Comparison of ENCODE assay signal across 8 mouse cellular contexts in genomic region chr8:80493523-80494345, GRCm38 (mm10). TPM values are rescaled to one million over a fixed set of nuclear protein-coding genes. Genes with fewer than 3 reads are reported as not detected.
DNase-seq lines count a peak whose midpoint lies in the region; ATAC-seq lines count a peak whose summit lies in the region.

TSS of gene Gypa (plus strand) at chr8:80493781.

- no peaks in the 10 kb centered on the region for H3K27me3 ChIP-seq in kidney, embryonic 15.5 days
- H3K27me3 ChIP-seq in hindbrain, embryonic 13.5 days: no peaks in the 10 kb centered on the region

- H3K4me1 ChIP-seq in kidney, embryonic 15.5 days: peaks cover 7% of the 10 kb centered on the region; the same call in 1 of the 2 replicates
- peaks cover 10% of the 10 kb centered on the region for H3K4me1 ChIP-seq in hindbrain, embryonic 13.5 days (replicated peaks)

- peak; percentile 82 for ATAC-seq in kidney, embryonic 15.5 days (replicated peaks; ENCODE audit: low FRiP score)
- peak; percentile 83 for ATAC-seq in common myeloid progenitor, adult 5-6 weeks (replicated peaks; ENCODE audit: low read depth, poor library complexity, severe bottlenecking)
- ATAC-seq in hindbrain, embryonic 13.5 days (ENCODE audit: low FRiP score): no peak
- peak; percentile 95 for ATAC-seq in megakaryocyte-erythroid progenitor cell, adult 5-6 weeks (replicated peaks; ENCODE audit: low FRiP score, low TSS enrichment, poor library complexity, severe bottlenecking)

- peak within 1 kb of the TSS; percentile 79 for H3K4me2 ChIP-seq in kidney, embryonic 15.5 days
- peak within 1 kb of the TSS; percentile 74 for H3K4me2 ChIP-seq in hindbrain, embryonic 13.5 days

- no peaks in the 10 kb centered on the region for H3K36me3 ChIP-seq in kidney, embryonic 15.5 days
- no peaks in the 10 kb centered on the region for H3K36me3 ChIP-seq in hindbrain, embryonic 13.5 days

- H3K4me3 ChIP-seq in kidney, embryonic 15.5 days (replicated peaks): peak within 1 kb of the TSS; percentile 55
- H3K4me3 ChIP-seq in hindbrain, embryonic 13.5 days: peak within 1 kb of the TSS; percentile 51

- no peaks in the 10 kb centered on the region for H3K9me3 ChIP-seq in kidney, embryonic 15.5 days (replicated peaks)
- H3K9me3 ChIP-seq in hindbrain, embryonic 13.5 days: no peaks in the 10 kb centered on the region

- DNase-seq in kidney, postnatal 25 days: no peak
- DNase-seq in frontal cortex, postnatal 14 days (ENCODE audit: low spot score in 2 of 2): no peak
- no peak for DNase-seq in urinary bladder, postnatal 4 days (ENCODE audit: low spot score in 2 of 2)
- DNase-seq in gastrocnemius, postnatal 36 days: no peak

- H3K27ac ChIP-seq in kidney, embryonic 15.5 days: no peak within 1 kb of the TSS
- no peak within 1 kb of the TSS for H3K27ac ChIP-seq in hindbrain, embryonic 13.5 days

- H3K9ac ChIP-seq in kidney, embryonic 15.5 days: peak within 1 kb of the TSS; percentile 43
- peak within 1 kb of the TSS; percentile 63 for H3K9ac ChIP-seq in hindbrain, embryonic 13.5 days

- 26% methylated on average over 14 of the region's 14 CpGs for WGBS in kidney, embryonic 15.5 days
- WGBS in hindbrain, embryonic 13.5 days: 28% methylated on average over 14 of the region's 14 CpGs

- intact Hi-C loops in gastrocnemius, postnatal 36 days (cut with DNase I): loop anchor here (1.0 kb wide), 1 partner anchor 195 kb away; no protein-coding TSS in a partner anchor

RNA-seq across cellular contexts. Expression of gene Gypa, which starts in this region (rescaled TPM):
- 8.9 and 13.0 TPM in 2 replicates for polyA plus RNA-seq in kidney, embryonic 15.5 days (2015; fragmentation: Nextera tagmentation; extraction: Ambion mirVana)
- 34.0 and 36.6 TPM in 2 replicates for total RNA-seq in common myeloid progenitor, adult 5-6 weeks (2017)
- polyA plus RNA-seq in hindbrain, embryonic 13.5 days (2015; fragmentation: Nextera tagmentation; extraction: Ambion mirVana): 2.0 and 4.0 TPM in 2 replicates
- total RNA-seq in megakaryocyte-erythroid progenitor cell, adult 5-6 weeks (2014; fragmentation: Nextera tagmentation): 87.4 and 96.2 TPM in 2 replicates
- total RNA-seq in megakaryocyte-erythroid progenitor cell, adult 5-6 weeks (2017): 109 and 139 TPM in 2 replicates
- not detected for total RNA-seq in gastrocnemius, postnatal 36 days (2021)

Comparison
In these comparisons a context has a peak if more than half of its experiments do, and no peak if none do; other contexts are left out.
1. RNA of gene Gypa (total RNA-seq): 87.4 to 139 TPM in megakaryocyte-erythroid progenitor cell, adult 5-6 weeks and 34.0 to 36.6 TPM in common myeloid progenitor, adult 5-6 weeks; not detected in gastrocnemius, postnatal 36 days; every median in the first group is over 10 times any median in the second.